8 mouse cellular contexts compared by ENCODE assay signal in the genomic region with DNA sequence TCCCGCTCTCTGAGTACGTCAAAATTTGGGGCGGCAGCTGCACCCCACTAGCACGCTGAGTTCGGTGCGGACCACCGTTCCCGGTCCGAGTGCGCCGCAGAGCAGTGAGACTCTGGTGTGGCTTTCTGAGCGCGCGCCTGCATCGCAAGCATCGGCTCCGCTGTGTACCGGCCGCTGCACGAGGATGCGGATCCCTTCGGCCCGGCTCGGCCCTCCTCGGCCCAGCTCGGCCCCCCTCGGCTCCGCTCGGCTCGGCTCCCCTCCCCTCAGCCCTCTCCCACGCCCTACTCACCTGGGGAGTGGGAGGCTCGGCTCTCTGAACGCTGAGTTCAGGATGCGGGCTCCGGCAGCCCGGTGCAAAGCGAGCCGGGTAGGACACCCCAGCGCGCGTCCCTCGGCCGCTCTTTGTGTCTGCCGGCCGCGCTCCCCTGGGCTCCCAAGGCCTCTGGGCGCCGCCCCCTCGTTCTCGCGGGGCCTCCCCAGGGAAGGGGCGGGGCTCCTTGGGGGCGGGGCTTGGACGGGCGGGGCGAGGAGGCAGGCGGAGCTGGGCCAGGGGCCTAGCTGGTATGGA. TPM values are rescaled to one million over a fixed set of nuclear protein-coding genes. Genes with fewer than 3 reads are reported as not detected.
DNase-seq lines count a peak whose midpoint lies in the region; ATAC-seq and TF ChIP-seq lines count a peak whose summit lies in the region.

No protein-coding gene starts in this region.

- ATAC-seq in embryonic facial prominence, embryonic 15.5 days (ENCODE audit: insufficient number of reproducible peaks, low FRiP score, low TSS enrichment, low read depth): peak; percentile 94
- peak; percentile 92 for ATAC-seq in heart, embryonic 13.5 days (ENCODE audit: extremely low read depth, insufficient number of reproducible peaks, low FRiP score, low TSS enrichment)
- ATAC-seq in kidney, postnatal 0 days (replicated peaks; ENCODE audit: low FRiP score, low read depth): peak; percentile 96
- peak; percentile 86 for ATAC-seq in liver, embryonic 12.5 days
- ATAC-seq in neural tube, embryonic 11.5 days (ENCODE audit: insufficient read depth, low FRiP score, low TSS enrichment): peak; percentile 94
- peak; percentile 95 for ATAC-seq in stomach, postnatal 0 days (ENCODE audit: low FRiP score, low TSS enrichment)

- H3K36me3 ChIP-seq in embryonic facial prominence, embryonic 15.5 days: no peaks in the 10 kb centered on the region
- H3K36me3 ChIP-seq in heart, embryonic 13.5 days: no peaks in the 10 kb centered on the region
- no peaks in the 10 kb centered on the region for H3K36me3 ChIP-seq in kidney, postnatal 0 days (ENCODE audit: insufficient read depth, low read length)
- no peaks in the 10 kb centered on the region for H3K36me3 ChIP-seq in liver, embryonic 12.5 days
- no peaks in the 10 kb centered on the region for H3K36me3 ChIP-seq in neural tube, embryonic 11.5 days (ENCODE audit: control insufficient read depth, insufficient read depth, low read length)
- no peaks in the 10 kb centered on the region for H3K36me3 ChIP-seq in stomach, postnatal 0 days (ENCODE audit: control insufficient read depth, insufficient read depth, low read length)

- 0 out of 2 replicates have a peak overlapping the region, but pooled peaks have one; percentile 67 for H3K27ac ChIP-seq in embryonic facial prominence, embryonic 15.5 days (replicated peaks)
- peak overlapping the region; percentile 57 for H3K27ac ChIP-seq in heart, embryonic 13.5 days (replicated peaks)
- peak overlapping the region; percentile 47; the same call in 1 of the 2 replicates for H3K27ac ChIP-seq in kidney, postnatal 0 days
- peak overlapping the region; percentile 89 for H3K27ac ChIP-seq in liver, embryonic 12.5 days
- peak overlapping the region; percentile 68; the same call in 1 of the 2 replicates for H3K27ac ChIP-seq in neural tube, embryonic 11.5 days (ENCODE audit: low read depth, low read length)
- H3K27ac ChIP-seq in stomach, postnatal 0 days (replicated peaks): peak overlapping the region; percentile 49; the same call in 1 of the 2 replicates

- peaks cover 18% of the 10 kb centered on the region; the same call in 1 of the 2 replicates for H3K4me1 ChIP-seq in embryonic facial prominence, embryonic 15.5 days
- H3K4me1 ChIP-seq in heart, embryonic 13.5 days: peaks cover 46% of the 10 kb centered on the region
- no peaks in the 10 kb centered on the region for H3K4me1 ChIP-seq in kidney, postnatal 0 days (replicated peaks; ENCODE audit: insufficient read depth, low read length)
- peaks cover 73% of the 10 kb centered on the region for H3K4me1 ChIP-seq in liver, embryonic 12.5 days
- H3K4me1 ChIP-seq in neural tube, embryonic 11.5 days (ENCODE audit: control insufficient read depth, insufficient read depth, low read length): peaks cover 3% of the 10 kb centered on the region; the same call in 1 of the 2 replicates
- H3K4me1 ChIP-seq in stomach, postnatal 0 days (replicated peaks; ENCODE audit: control insufficient read depth, insufficient read depth): no peaks in the 10 kb centered on the region

- 0 out of 2 replicates have a peak, but pooled peaks cover 3% of the 10 kb centered on the region for H3K27me3 ChIP-seq in embryonic facial prominence, embryonic 15.5 days
- H3K27me3 ChIP-seq in heart, embryonic 13.5 days (replicated peaks): peaks cover 16% of the 10 kb centered on the region
- H3K27me3 ChIP-seq in kidney, postnatal 0 days (ENCODE audit: insufficient read depth, low read length): no peaks in the 10 kb centered on the region
- H3K27me3 ChIP-seq in liver, embryonic 12.5 days (replicated peaks): 0 out of 2 replicates have a peak, but pooled peaks cover 6% of the 10 kb centered on the region
- no peaks in the 10 kb centered on the region for H3K27me3 ChIP-seq in neural tube, embryonic 11.5 days (ENCODE audit: control insufficient read depth, insufficient read depth, low read length)
- no peaks in the 10 kb centered on the region for H3K27me3 ChIP-seq in stomach, postnatal 0 days (ENCODE audit: control insufficient read depth, insufficient read depth, low read length)

- no peaks in the 10 kb centered on the region for H3K9me3 ChIP-seq in embryonic facial prominence, embryonic 15.5 days (replicated peaks)
- no peaks in the 10 kb centered on the region for H3K9me3 ChIP-seq in heart, embryonic 13.5 days
- no peaks in the 10 kb centered on the region for H3K9me3 ChIP-seq in kidney, postnatal 0 days (replicated peaks; ENCODE audit: low read length)
- H3K9me3 ChIP-seq in liver, embryonic 12.5 days (replicated peaks): no peaks in the 10 kb centered on the region
- H3K9me3 ChIP-seq in neural tube, embryonic 11.5 days (ENCODE audit: control insufficient read depth, low read length): no peaks in the 10 kb centered on the region
- no peaks in the 10 kb centered on the region for H3K9me3 ChIP-seq in stomach, postnatal 0 days (ENCODE audit: control insufficient read depth, low read length)

- 0% methylated on average over 49 of the region's 57 CpGs for WGBS in embryonic facial prominence, embryonic 15.5 days
- WGBS in heart, embryonic 13.5 days: under 1% methylated on average over 52 of the region's 57 CpGs
- WGBS in kidney, postnatal 0 days: 3% methylated on average over 57 of the region's 57 CpGs
- WGBS in liver, embryonic 12.5 days (ENCODE audit: insufficient replicate concordance): under 1% methylated on average over 52 of the region's 57 CpGs
- 0% methylated on average over 51 of the region's 57 CpGs for WGBS in neural tube, embryonic 11.5 days
- 0% methylated on average over 54 of the region's 57 CpGs for WGBS in stomach, postnatal 0 days

- peak overlapping the region; percentile 86 for H3K4me2 ChIP-seq in embryonic facial prominence, embryonic 15.5 days (replicated peaks)
- peak overlapping the region; percentile 97 for H3K4me2 ChIP-seq in heart, embryonic 13.5 days
- peak overlapping the region; percentile 90 for H3K4me2 ChIP-seq in kidney, postnatal 0 days (ENCODE audit: low read length)
- H3K4me2 ChIP-seq in liver, embryonic 12.5 days: peak overlapping the region; percentile 93
- H3K4me2 ChIP-seq in neural tube, embryonic 11.5 days (ENCODE audit: low read depth): peak overlapping the region; percentile 83
- peak overlapping the region; percentile 93 for H3K4me2 ChIP-seq in stomach, postnatal 0 days (replicated peaks; ENCODE audit: low read depth)

- peak overlapping the region; percentile 75 for H3K4me3 ChIP-seq in embryonic facial prominence, embryonic 15.5 days (replicated peaks)
- H3K4me3 ChIP-seq in heart, embryonic 13.5 days: peak overlapping the region; percentile 68
- peak overlapping the region; percentile 63 for H3K4me3 ChIP-seq in kidney, postnatal 0 days (replicated peaks; ENCODE audit: low read depth, low read length)
- peak overlapping the region; percentile 88 for H3K4me3 ChIP-seq in liver, embryonic 12.5 days
- H3K4me3 ChIP-seq in neural tube, embryonic 11.5 days (ENCODE audit: low read depth, low read length): peak overlapping the region; percentile 71
- peak overlapping the region; percentile 70 for H3K4me3 ChIP-seq in stomach, postnatal 0 days (ENCODE audit: low read depth, low read length)

- TF ChIP-seq EP300 in stomach, postnatal 0 days (optimal IDR thresholded peaks at IDR 0.05): no peak

- DNase-seq in CD4-positive, CD25-positive, alpha-beta regulatory T cell, adult 2 months (ENCODE audit: low read depth, low spot score): peak; percentile 51
- DNase-seq in brain, adult 2 months (ENCODE audit: low read depth, low spot score): peak; percentile 69
- peak; percentile 89 for DNase-seq in kidney, postnatal 0 days (ENCODE audit: low spot score)
- DNase-seq in neural tube, embryonic 11.5 days (ENCODE audit: low spot score): peak; percentile 86
- peak; percentile 89 for DNase-seq in stomach, postnatal 0 days (ENCODE audit: low spot score)

- H3K9ac ChIP-seq in embryonic facial prominence, embryonic 15.5 days: peak overlapping the region; percentile 60
- H3K9ac ChIP-seq in heart, embryonic 13.5 days: peak overlapping the region; percentile 86
- H3K9ac ChIP-seq in kidney, postnatal 0 days (ENCODE audit: low read depth, low read length): peak overlapping the region; percentile 69
- peak overlapping the region; percentile 95 for H3K9ac ChIP-seq in liver, embryonic 12.5 days
- H3K9ac ChIP-seq in neural tube, embryonic 11.5 days (ENCODE audit: low read length): peak overlapping the region; percentile 92
- peak overlapping the region; percentile 73 for H3K9ac ChIP-seq in stomach, postnatal 0 days (ENCODE audit: low read length)

- no peak for TF ChIP-seq CTCF in kidney, postnatal 0 days (IDR thresholded peaks at IDR 0.05; ENCODE audit: low read depth)
- TF ChIP-seq CTCF in stomach, postnatal 0 days (IDR thresholded peaks at IDR 0.05; ENCODE audit: low read depth): no peak

RNA-seq across cellular contexts. Expression of a gene that starts 30.2 kb away (rescaled TPM):
- 6.7 and 6.8 TPM in 2 replicates for polyA plus RNA-seq in embryonic facial prominence, embryonic 15.5 days (2015; fragmentation: Nextera tagmentation; extraction: Ambion mirVana)
- polyA plus RNA-seq in heart, embryonic 13.5 days (2015; fragmentation: Nextera tagmentation; extraction: Ambion mirVana): 5.3 and 5.8 TPM in 2 replicates
- polyA plus RNA-seq in kidney, postnatal 0 days (2015; fragmentation: Nextera tagmentation; extraction: Ambion mirVana): 6.5 and 6.7 TPM in 2 replicates
- 18.6 and 18.7 TPM in 2 replicates for polyA plus RNA-seq in liver, embryonic 12.5 days (2016; fragmentation: Nextera tagmentation; extraction: Ambion mirVana)
- 12.2 and 14.2 TPM in 2 replicates for polyA plus RNA-seq in neural tube, embryonic 11.5 days (2014; fragmentation: Nextera tagmentation; extraction: Ambion mirVana)
- polyA plus RNA-seq in stomach, postnatal 0 days (2015; fragmentation: Nextera tagmentation; extraction: Ambion mirVana): 1.9 and 2.3 TPM in 2 replicates

RNA-seq across cellular contexts. Expression of a gene that starts 30.2 kb away (rescaled TPM):
- polyA plus RNA-seq in embryonic facial prominence, embryonic 15.5 days (2015; fragmentation: Nextera tagmentation; extraction: Ambion mirVana): 42.0 and 43.9 TPM in 2 replicates
- polyA plus RNA-seq in heart, embryonic 13.5 days (2015; fragmentation: Nextera tagmentation; extraction: Ambion mirVana): 20.4 and 24.5 TPM in 2 replicates
- 46.3 and 48.1 TPM in 2 replicates for polyA plus RNA-seq in kidney, postnatal 0 days (2015; fragmentation: Nextera tagmentation; extraction: Ambion mirVana)
- 74.4 and 76.2 TPM in 2 replicates for polyA plus RNA-seq in liver, embryonic 12.5 days (2016; fragmentation: Nextera tagmentation; extraction: Ambion mirVana)
- 42.4 and 43.9 TPM in 2 replicates for polyA plus RNA-seq in neural tube, embryonic 11.5 days (2014; fragmentation: Nextera tagmentation; extraction: Ambion mirVana)
- polyA plus RNA-seq in stomach, postnatal 0 days (2015; fragmentation: Nextera tagmentation; extraction: Ambion mirVana): 34.1 and 35.5 TPM in 2 replicates

Comparison
In these comparisons a context has a peak if more than half of its experiments do, and no peak if none do; other contexts are left out.
1. Peak in every context shown above with its lines: DNase-seq, ATAC-seq, H3K4me3 ChIP-seq and H3K27ac ChIP-seq.